Mouse (Mus musculus) embryonic facial prominence, embryonic 14.5 days (tissue): Measurements from ENCODE around the gene Wdr76. TPM values are rescaled to one million over a fixed set of nuclear protein-coding genes. Genes with fewer than 3 reads are reported as not detected.

Experiments
- ATAC-seq: fragments of 200-750 bp; cut with Nextera tagmentation; 2 replicates; pipeline ENCODE4 v1.8.0; 2017; ENCODE audit warnings: low read depth, moderate number of reproducible peaks, moderate TSS enrichment
- DNase-seq: peaks from one replicate; pipeline ENCODE4 v3.0.0-alpha.2; 2015; ENCODE audit warnings: low spot score
- H3K27ac ChIP-seq: fragments of 300-500 bp; sonication (generic); replicated peaks from 2 replicates; pipeline ENCODE4 v1.5.1; 2014; ENCODE audit warnings: low read depth, mild to moderate bottlenecking, low read length, moderate library complexity
- H3K27me3 ChIP-seq: fragments of 300-500 bp; sonication (generic); replicated peaks from 2 replicates; pipeline ENCODE4 v1.6.1; 2014; ENCODE audit warnings: low read length; ENCODE audit not compliant: control insufficient read depth, insufficient read depth
- H3K36me3 ChIP-seq: fragments of 300-500 bp; sonication (generic); 2 replicates; pipeline ENCODE4 v1.6.1; 2014; ENCODE audit warnings: low read length, mixed read lengths; ENCODE audit not compliant: control insufficient read depth, insufficient read depth
- H3K4me1 ChIP-seq: fragments of 300-500 bp; sonication (generic); 2 replicates; pipeline ENCODE4 v1.6.1; 2014; ENCODE audit warnings: antibody characterized with exemption, low read length; ENCODE audit not compliant: control insufficient read depth, insufficient read depth
- H3K4me2 ChIP-seq: fragments of 300-500 bp; sonication (generic); 2 replicates; pipeline ENCODE4 v1.6.1; 2014; ENCODE audit warnings: low read depth, mild to moderate bottlenecking, low read length, moderate library complexity, mixed read lengths
- H3K4me3 ChIP-seq: fragments of 300-500 bp; sonication (generic); 2 replicates; pipeline ENCODE4 v1.5.1; 2014; ENCODE audit warnings: low read depth, mild to moderate bottlenecking, low read length
- H3K9ac ChIP-seq: fragments of 300-500 bp; sonication (generic); 2 replicates; pipeline ENCODE4 v1.6.1; 2014; ENCODE audit warnings: low read depth, mild to moderate bottlenecking, low read length, moderate library complexity, mixed read lengths
- H3K9me3 ChIP-seq: fragments of 300-500 bp; sonication (generic); 2 replicates; pipeline ENCODE4 v1.6.1; 2016; ENCODE audit warnings: low read length; ENCODE audit not compliant: control insufficient read depth
- WGBS: fragments of 180-500 bp; shearing (Covaris S2); extraction: QIAGEN DNeasy Blood & Tissue Kit; methylation state at CpG from one replicate; pipeline ENCODE4 v1.1.7; 2014; 5-methylcytosine and 5-hydroxymethylcytosine counted together
- polyA plus RNA-seq: library from polyadenylated mRNA; unstranded; fragments of >200 nt; fragmentation: Nextera tagmentation; extraction: Ambion mirVana; gene quantifications from 2 replicates; pipeline ENCODE4 v1.2.1, GENCODE M21; 2014

The Wdr76 gene
- polyA plus RNA-seq, 1 experiment from 2014 or later, result 5.3 TPM

GRCm38 (mm10) chr2:121551271-121551670 is 44.7 kb downstream of the Wdr76 start:
- H3K27ac ChIP-seq, result no peak overlapping the region
- H3K4me2 ChIP-seq, result no peak overlapping the region
- H3K9ac ChIP-seq, result no peak overlapping the region
- no peak overlapping the region for H3K4me3 ChIP-seq
- DNase-seq, result no peak
- H3K4me1 ChIP-seq, result no peaks in the 10 kb centered on the region
- no peaks in the 10 kb centered on the region for H3K9me3 ChIP-seq
- no peaks in the 10 kb centered on the region for H3K27me3 ChIP-seq
- no peak for ATAC-seq
- H3K36me3 ChIP-seq, result peaks cover 11% of the 10 kb centered on the region; the same call in 1 of the 2 replicates
- 79% methylated on average over 8 of the region's 8 CpGs for WGBS

- H3K36me3 ChIP-seq, result no peaks in the 10 kb centered on the region
- 91% methylated on average over 3 of the region's 3 CpGs for WGBS
- no peak for ATAC-seq
- no peak overlapping the region for H3K27ac ChIP-seq
- H3K4me2 ChIP-seq, result no peak overlapping the region
- H3K4me3 ChIP-seq, result no peak overlapping the region
- no peak for DNase-seq
- no peaks in the 10 kb centered on the region for H3K9me3 ChIP-seq
- no peaks in the 10 kb centered on the region for H3K27me3 ChIP-seq
- no peaks in the 10 kb centered on the region for H3K4me1 ChIP-seq
- H3K9ac ChIP-seq, result no peak overlapping the region
Measured at GRCm38 (mm10) chr2:121563117-121563516, 56.6 kb downstream of the Wdr76 start.

- H3K36me3 ChIP-seq, result no peaks in the 10 kb centered on the region
- no peak for ATAC-seq
- 50% methylated on average over 5 of the region's 5 CpGs for WGBS
- H3K4me2 ChIP-seq, result no peak overlapping the region
- no peak for DNase-seq
- H3K27ac ChIP-seq, result no peak overlapping the region
- no peak overlapping the region for H3K9ac ChIP-seq
- no peak overlapping the region for H3K4me3 ChIP-seq
- no peaks in the 10 kb centered on the region for H3K9me3 ChIP-seq
- H3K27me3 ChIP-seq, result no peaks in the 10 kb centered on the region
- no peaks in the 10 kb centered on the region for H3K4me1 ChIP-seq
Measured at GRCm38 (mm10) chr2:121565911-121566310, 59.4 kb downstream of the Wdr76 start.

- Histone ChIP-seq H3K9me3 (no peaks in the 10 kb centered on the region), H3K4me2 (no peak overlapping the region), H3K36me3 (no peaks in the 10 kb centered on the region), H3K27ac (no peak overlapping the region), H3K27me3 (no peaks in the 10 kb centered on the region; the same call in 1 of the 2 replicates), H3K4me1 (no peaks in the 10 kb centered on the region), H3K9ac (no peak overlapping the region), H3K4me3 (no peak overlapping the region)
- DNase-seq (no peak), ATAC-seq (no peak)
- WGBS, result 84% methylated on average over 3 of the region's 3 CpGs
Measured at GRCm38 (mm10) chr2:121570049-121570448, 63.5 kb downstream of the Wdr76 start.

- Histone ChIP-seq H3K9ac (no peak overlapping the region), H3K27me3 (no peaks in the 10 kb centered on the region; the same call in 1 of the 2 replicates), H3K4me3 (no peak overlapping the region), H3K36me3 (no peaks in the 10 kb centered on the region), H3K4me1 (peaks cover 8% of the 10 kb centered on the region; the same call in 1 of the 2 replicates), H3K4me2 (no peak overlapping the region), H3K9me3 (no peaks in the 10 kb centered on the region), H3K27ac (no peak overlapping the region)
- DNase-seq (no peak), ATAC-seq (no peak)
- WGBS, result 63% methylated on average over 8 of the region's 8 CpGs
Measured at GRCm38 (mm10) chr2:121570999-121571655, 64.6 kb downstream of the Wdr76 start.

- H3K4me2 ChIP-seq, result no peak overlapping the region
- DNase-seq, result peak; percentile 87
- peak; percentile 92 for ATAC-seq
- H3K9me3 ChIP-seq, result no peaks in the 10 kb centered on the region
- peaks cover 8% of the 10 kb centered on the region; the same call in 1 of the 2 replicates for H3K4me1 ChIP-seq
- no peaks in the 10 kb centered on the region for H3K36me3 ChIP-seq
- no peaks in the 10 kb centered on the region; the same call in 1 of the 2 replicates for H3K27me3 ChIP-seq
- no peak overlapping the region for H3K27ac ChIP-seq
- H3K9ac ChIP-seq, result no peak overlapping the region
- WGBS, result 10% methylated on average over 7 of the region's 7 CpGs
- H3K4me3 ChIP-seq, result no peak overlapping the region
Measured at GRCm38 (mm10) chr2:121571780-121572179, 65.3 kb downstream of the Wdr76 start.

- Histone ChIP-seq H3K4me2 (no peak overlapping the region), H3K27ac (no peak overlapping the region), H3K36me3 (no peaks in the 10 kb centered on the region), H3K4me1 (peaks cover 8% of the 10 kb centered on the region; the same call in 1 of the 2 replicates), H3K27me3 (no peaks in the 10 kb centered on the region; the same call in 1 of the 2 replicates), H3K4me3 (no peak overlapping the region), H3K9me3 (no peaks in the 10 kb centered on the region), H3K9ac (no peak overlapping the region)
- WGBS, result 66% methylated on average over 9 of the region's 9 CpGs
- ATAC-seq (no peak), DNase-seq (peak; percentile 14)
Measured at GRCm38 (mm10) chr2:121574066-121574630, 67.6 kb downstream of the Wdr76 start.

- H3K9ac ChIP-seq, result no peak overlapping the region
- H3K36me3 ChIP-seq, result no peaks in the 10 kb centered on the region
- H3K4me3 ChIP-seq, result no peak overlapping the region
- no peak for DNase-seq
- no peaks in the 10 kb centered on the region for H3K9me3 ChIP-seq
- H3K27ac ChIP-seq, result no peak overlapping the region
- 53% methylated on average over 8 of the region's 8 CpGs for WGBS
- H3K27me3 ChIP-seq, result no peaks in the 10 kb centered on the region; the same call in 1 of the 2 replicates
- no peak; the same call in 1 of the 2 replicates for ATAC-seq
- peaks cover 8% of the 10 kb centered on the region; the same call in 1 of the 2 replicates for H3K4me1 ChIP-seq
- no peak overlapping the region for H3K4me2 ChIP-seq
Measured at GRCm38 (mm10) chr2:121575741-121576201, 69.2 kb downstream of the Wdr76 start.
